Mouse (Mus musculus) intestine, embryonic 16.5 days (tissue): Measurements from ENCODE around the gene Cplx3. TPM values are rescaled to one million over a fixed set of nuclear protein-coding genes. Genes with fewer than 3 reads are reported as not detected.

Source experiments
- ATAC-seq: fragments of 200-750 bp; cut with Nextera tagmentation; 2 replicates; pipeline ENCODE4 v1.8.0; 2017; ENCODE audit warnings: moderate TSS enrichment, moderate library complexity
- H3K27ac ChIP-seq: fragments of 300-500 bp; sonication (generic); 2 replicates; pipeline ENCODE4 v1.5.1; 2014; ENCODE audit warnings: mild to moderate bottlenecking, low read length
- H3K27me3 ChIP-seq: fragments of 300-500 bp; sonication (generic); replicated peaks from 2 replicates; pipeline ENCODE4 v1.6.1; 2014; ENCODE audit warnings: low read length, control low read depth, mixed read lengths; ENCODE audit not compliant: control insufficient read depth, insufficient read depth
- H3K36me3 ChIP-seq: fragments of 300-500 bp; sonication (generic); 2 replicates; pipeline ENCODE4 v1.6.1; 2014; ENCODE audit warnings: low read length, control low read depth; ENCODE audit not compliant: control insufficient read depth, insufficient read depth
- H3K4me1 ChIP-seq: fragments of 300-500 bp; sonication (generic); 2 replicates; pipeline ENCODE4 v1.6.1; 2014; ENCODE audit warnings: low read length, control low read depth, mixed read lengths; ENCODE audit not compliant: control insufficient read depth, insufficient read depth
- H3K4me2 ChIP-seq: fragments of 300-500 bp; sonication (generic); 2 replicates; pipeline ENCODE4 v1.6.1; 2014; ENCODE audit warnings: low read depth, low read length, control low read depth
- H3K4me3 ChIP-seq: fragments of 300-500 bp; sonication (generic); 2 replicates; pipeline ENCODE4 v1.5.1; 2014; ENCODE audit warnings: mild to moderate bottlenecking, low read length
- H3K9ac ChIP-seq: fragments of 300-500 bp; sonication (generic); 2 replicates; pipeline ENCODE4 v1.6.1; 2014; ENCODE audit warnings: low read depth, low read length
- H3K9me3 ChIP-seq: fragments of 300-500 bp; sonication (generic); 2 replicates; pipeline ENCODE4 v1.6.1; 2016; ENCODE audit warnings: low read length, control low read depth; ENCODE audit not compliant: control insufficient read depth
- WGBS: fragments of 180-500 bp; shearing (Covaris S2); extraction: QIAGEN DNeasy Blood & Tissue Kit; methylation state at CpG from one replicate; pipeline ENCODE4 v1.1.7; 2014; 5-methylcytosine and 5-hydroxymethylcytosine counted together
- polyA plus RNA-seq: library from polyadenylated mRNA; unstranded; fragments of >200 nt; fragmentation: Nextera tagmentation; extraction: Ambion mirVana; gene quantifications from 2 replicates; pipeline ENCODE4 v1.2.1, GENCODE M21; 2015

Gene Cplx3
- polyA plus RNA-seq, 1 experiment from 2014 or later: not detected

DNA sequence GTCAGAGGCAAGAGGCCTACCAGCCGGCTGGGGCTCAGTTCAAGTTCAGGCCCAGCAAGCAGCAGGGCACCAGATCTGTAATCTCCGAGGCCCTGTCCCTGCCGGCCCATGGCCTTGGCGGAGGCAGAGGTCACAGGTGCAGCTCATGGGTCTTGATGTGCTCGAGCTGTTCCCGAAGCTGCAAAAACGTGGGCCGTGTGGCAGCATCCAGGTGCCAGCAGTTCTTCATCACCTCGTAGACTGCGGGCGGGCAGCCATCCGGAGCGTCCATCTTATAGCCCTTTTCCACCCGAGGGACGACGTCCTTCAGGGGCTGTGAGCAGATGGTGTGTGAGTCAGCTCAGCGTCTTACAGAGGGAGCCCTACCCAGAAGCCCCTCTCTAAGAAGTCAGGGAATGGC is 21.1 kb upstream of the Cplx3 start:
- no peaks in the 10 kb centered on the region for H3K9me3 ChIP-seq
- H3K27me3 ChIP-seq: no peaks in the 10 kb centered on the region
- no peak overlapping the region for H3K4me2 ChIP-seq
- H3K4me1 ChIP-seq: peaks cover 14% of the 10 kb centered on the region; the same call in 1 of the 2 replicates
- no peak overlapping the region for H3K9ac ChIP-seq
- H3K36me3 ChIP-seq: peaks cover 23% of the 10 kb centered on the region
- 92% methylated on average over 17 of the region's 17 CpGs for WGBS
- no peak overlapping the region for H3K4me3 ChIP-seq
- no peak for ATAC-seq
- H3K27ac ChIP-seq: no peak overlapping the region

DNA sequence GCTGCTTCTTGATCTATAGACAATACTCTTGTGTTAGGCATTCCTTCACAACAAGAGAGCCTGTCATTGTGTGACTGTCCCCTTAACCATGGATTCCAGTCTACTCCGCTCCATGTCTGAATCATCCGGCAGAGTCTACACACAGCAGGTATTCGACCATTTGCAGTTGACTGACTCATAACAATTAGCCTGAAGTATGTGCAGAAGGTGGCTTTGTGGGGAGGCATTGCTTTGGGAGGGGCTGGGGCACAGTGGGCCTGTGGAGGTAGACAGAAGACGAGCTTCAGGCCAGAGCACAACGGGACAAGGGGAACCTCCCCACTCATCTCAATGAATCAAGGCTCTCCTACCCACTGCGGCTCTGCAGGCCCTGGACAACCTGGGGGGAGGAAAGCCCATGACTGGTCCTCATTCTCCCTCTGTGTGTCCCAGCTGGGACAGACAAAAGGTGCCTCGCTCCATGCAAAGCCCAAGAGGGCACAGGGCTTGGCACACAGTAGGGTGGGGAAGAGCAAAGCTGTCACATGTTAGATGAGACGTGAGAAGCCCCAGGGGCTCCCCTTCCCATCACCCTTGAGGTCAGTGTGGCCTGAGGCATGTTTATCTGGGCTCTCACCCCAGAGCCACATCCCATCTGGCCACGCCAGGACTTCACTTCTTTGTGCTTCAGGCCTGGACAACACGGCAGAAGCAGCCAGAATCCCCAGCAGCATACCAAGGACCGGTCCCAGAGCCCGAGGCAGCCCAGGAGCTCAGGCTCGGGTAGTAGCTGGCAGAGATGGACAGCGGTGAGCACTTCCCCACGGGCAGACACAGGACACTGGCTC is 19.8 kb upstream of the Cplx3 start:
- Histone ChIP-seq H3K4me1 (peaks cover 3% of the 10 kb centered on the region; the same call in 1 of the 2 replicates), H3K27ac (no peak overlapping the region), H3K27me3 (no peaks in the 10 kb centered on the region), H3K9ac (no peak overlapping the region), H3K9me3 (no peaks in the 10 kb centered on the region), H3K4me2 (no peak overlapping the region), H3K36me3 (peaks cover 23% of the 10 kb centered on the region), H3K4me3 (no peak overlapping the region)
- ATAC-seq: no peak
- WGBS: 85% methylated on average over 15 of the region's 15 CpGs

DNA sequence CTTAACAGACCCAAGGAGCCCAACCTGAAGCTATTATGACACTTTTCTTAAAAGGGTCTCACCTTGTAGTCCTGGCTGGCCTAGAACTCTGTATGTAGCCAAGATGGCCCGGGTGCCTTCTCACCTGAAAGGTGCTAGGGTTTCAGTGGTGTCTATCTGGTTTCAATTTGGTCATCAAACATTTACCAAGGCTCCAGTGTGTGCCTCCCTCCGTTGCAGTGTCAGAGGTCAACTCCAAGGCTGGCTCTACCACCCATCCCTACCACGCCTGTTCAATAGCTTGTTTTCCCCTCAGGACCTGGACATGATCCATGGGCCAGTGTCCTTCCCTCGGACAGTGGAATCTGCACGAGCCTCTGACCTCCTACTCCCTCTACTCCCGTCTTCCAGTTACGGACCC is 18.2 kb upstream of the Cplx3 start:
- H3K27ac ChIP-seq: no peak overlapping the region
- peaks cover 17% of the 10 kb centered on the region for H3K36me3 ChIP-seq
- H3K4me2 ChIP-seq: no peak overlapping the region
- H3K9ac ChIP-seq: no peak overlapping the region
- WGBS: 76% methylated on average over 7 of the region's 7 CpGs
- no peaks in the 10 kb centered on the region for H3K4me1 ChIP-seq
- no peaks in the 10 kb centered on the region for H3K27me3 ChIP-seq
- no peaks in the 10 kb centered on the region for H3K9me3 ChIP-seq
- H3K4me3 ChIP-seq: no peak overlapping the region
- ATAC-seq: no peak

DNA sequence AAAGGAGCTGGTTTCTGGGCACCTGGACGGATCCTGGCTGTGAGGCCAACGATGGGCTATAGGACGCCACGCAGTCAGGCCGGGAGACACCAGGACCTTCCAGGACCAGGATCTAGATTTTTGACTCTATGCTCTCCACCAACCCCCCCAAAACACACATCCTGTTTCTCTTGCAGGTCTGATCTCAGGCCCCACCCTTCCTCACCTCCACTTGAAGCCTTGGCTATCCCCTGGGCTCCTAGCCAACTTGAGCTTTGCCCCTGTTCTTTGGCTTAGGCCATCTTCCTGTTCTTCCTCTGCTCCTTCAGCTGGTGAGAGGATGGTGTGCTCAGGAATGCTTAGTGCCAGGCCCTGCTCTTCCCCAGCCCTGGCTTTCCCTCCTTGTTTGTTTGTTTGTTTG is 14.6 kb upstream of the Cplx3 start, which contains the start of gene Lman1l:
Gene Lman1l, minus strand, starts transcription at position 101 of the 400 bp plus-strand sequence.
- no peak within 1 kb of the TSS for H3K4me2 ChIP-seq
- H3K9me3 ChIP-seq: no peaks in the 10 kb centered on the region
- no peaks in the 10 kb centered on the region for H3K4me1 ChIP-seq
- H3K27ac ChIP-seq: no peak within 1 kb of the TSS
- no peak for ATAC-seq
- WGBS: 81% methylated on average over 5 of the region's 5 CpGs
- no peak within 1 kb of the TSS for H3K4me3 ChIP-seq
- no peak within 1 kb of the TSS for H3K9ac ChIP-seq
- H3K27me3 ChIP-seq: no peaks in the 10 kb centered on the region
- H3K36me3 ChIP-seq: no peaks in the 10 kb centered on the region

DNA sequence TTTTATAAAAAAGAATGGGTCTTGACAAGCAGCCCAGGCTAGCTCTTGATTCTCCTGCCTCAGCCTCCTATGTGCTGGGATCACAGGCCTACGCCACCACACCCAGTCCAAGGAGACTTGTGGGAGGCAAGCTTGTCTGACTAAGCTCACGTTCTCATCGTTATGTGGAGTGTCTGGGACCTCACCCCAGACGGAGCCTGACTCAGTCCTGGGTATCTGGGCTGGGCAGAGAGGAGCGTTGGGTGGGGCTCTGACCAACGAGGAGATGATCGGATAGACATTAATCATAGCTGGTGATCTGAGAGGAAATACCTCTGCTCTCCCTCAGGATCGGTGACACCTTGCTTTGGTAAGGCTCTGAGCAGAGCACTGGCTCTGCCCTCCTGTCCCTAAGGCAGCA is 12.8 kb upstream of the Cplx3 start:
- Histone ChIP-seq H3K27me3 (no peaks in the 10 kb centered on the region), H3K4me3 (no peak overlapping the region), H3K4me1 (no peaks in the 10 kb centered on the region), H3K9me3 (no peaks in the 10 kb centered on the region), H3K9ac (no peak overlapping the region), H3K27ac (no peak overlapping the region), H3K4me2 (no peak overlapping the region), H3K36me3 (no peaks in the 10 kb centered on the region)
- ATAC-seq: no peak; the same call in 1 of the 2 replicates
- WGBS: 55% methylated on average over 8 of the region's 8 CpGs

DNA sequence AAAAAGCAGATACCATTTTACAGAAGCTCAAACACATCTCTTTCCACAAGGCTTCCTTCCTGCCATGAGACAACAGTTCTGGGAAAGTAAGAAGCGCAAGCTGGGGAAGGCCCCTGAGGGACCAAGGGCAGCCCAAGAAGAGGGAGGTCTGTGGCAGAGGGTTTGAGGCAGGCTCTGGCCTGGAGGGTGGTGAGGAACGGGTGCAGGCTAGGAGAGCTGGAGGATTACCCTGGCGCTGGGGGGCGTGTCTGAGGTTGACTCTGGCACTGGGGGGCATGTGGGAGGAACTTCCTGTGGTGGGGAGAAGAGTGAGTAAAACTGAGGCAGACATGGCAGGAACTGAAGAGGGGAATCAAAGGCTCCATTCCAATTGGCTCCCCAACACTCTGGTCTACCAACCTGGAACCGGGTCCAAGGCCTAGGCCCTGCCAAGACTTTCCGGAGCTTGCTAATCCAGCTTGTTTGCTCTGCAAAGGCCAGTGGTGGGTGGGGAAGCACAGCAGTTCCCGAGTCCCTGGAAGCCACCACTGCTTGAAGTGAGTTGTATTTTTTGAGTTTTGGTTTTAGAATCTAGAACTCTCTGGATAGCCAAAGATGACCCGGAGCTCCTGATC is 11.6 kb upstream of the Cplx3 start:
- no peaks in the 10 kb centered on the region for H3K4me1 ChIP-seq
- H3K36me3 ChIP-seq: no peaks in the 10 kb centered on the region
- H3K4me3 ChIP-seq: no peak overlapping the region
- no peak for ATAC-seq
- H3K27me3 ChIP-seq: no peaks in the 10 kb centered on the region
- no peaks in the 10 kb centered on the region for H3K9me3 ChIP-seq
- no peak overlapping the region for H3K27ac ChIP-seq
- no peak overlapping the region for H3K4me2 ChIP-seq
- WGBS: 65% methylated on average over 8 of the region's 8 CpGs
- no peak overlapping the region for H3K9ac ChIP-seq

DNA sequence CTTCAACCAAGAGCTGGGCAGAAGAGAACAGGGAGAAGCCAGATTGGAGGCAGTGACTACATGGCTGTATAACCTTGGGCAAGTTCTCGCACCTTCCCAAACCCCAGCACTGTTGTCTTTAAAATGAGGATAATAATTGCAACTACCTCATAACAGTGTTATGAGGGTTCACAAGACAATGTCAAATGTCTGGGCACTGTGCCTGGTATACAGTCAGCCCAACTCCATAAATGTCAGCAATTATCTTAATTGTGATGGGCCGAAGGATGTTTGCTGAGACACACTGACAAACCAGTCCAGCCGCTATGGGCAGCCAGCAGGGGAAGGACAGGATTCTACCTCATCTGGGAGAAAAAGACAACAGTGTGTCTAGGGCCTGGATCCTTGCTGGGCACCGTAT is 8.7 kb upstream of the Cplx3 start:
- no peak overlapping the region for H3K27ac ChIP-seq
- no peak for ATAC-seq
- no peaks in the 10 kb centered on the region for H3K9me3 ChIP-seq
- H3K36me3 ChIP-seq: no peaks in the 10 kb centered on the region
- no peak overlapping the region for H3K4me2 ChIP-seq
- H3K4me1 ChIP-seq: no peaks in the 10 kb centered on the region
- H3K4me3 ChIP-seq: no peak overlapping the region
- H3K27me3 ChIP-seq: no peaks in the 10 kb centered on the region
- 69% methylated on average over 4 of the region's 4 CpGs for WGBS
- no peak overlapping the region for H3K9ac ChIP-seq

DNA sequence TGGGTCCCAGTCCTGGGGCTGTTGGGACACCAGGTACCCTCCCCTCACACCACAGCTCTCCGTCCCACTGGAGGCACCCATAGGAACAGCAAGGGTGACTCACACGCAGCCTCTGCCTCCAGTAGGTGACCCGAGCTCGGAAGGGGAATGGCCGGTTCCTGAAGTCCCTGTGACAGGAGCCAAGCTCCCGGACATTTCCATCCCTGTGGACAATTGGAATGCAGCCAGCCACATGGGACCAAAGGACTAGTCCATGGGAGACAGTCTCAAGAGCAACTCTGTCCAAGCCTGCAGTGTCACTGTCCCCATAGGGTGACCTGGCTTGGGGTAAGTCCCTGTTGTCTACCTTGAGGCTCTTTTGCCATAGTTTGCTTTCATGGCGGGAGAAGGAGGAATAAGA is 7.9 kb upstream of the Cplx3 start:
- Histone ChIP-seq H3K9ac (no peak overlapping the region), H3K9me3 (no peaks in the 10 kb centered on the region), H3K27me3 (no peaks in the 10 kb centered on the region), H3K27ac (no peak overlapping the region), H3K4me2 (no peak overlapping the region), H3K4me1 (no peaks in the 10 kb centered on the region), H3K4me3 (no peak overlapping the region), H3K36me3 (no peaks in the 10 kb centered on the region)
- WGBS: 79% methylated on average over 7 of the region's 7 CpGs
- no peak for ATAC-seq

DNA sequence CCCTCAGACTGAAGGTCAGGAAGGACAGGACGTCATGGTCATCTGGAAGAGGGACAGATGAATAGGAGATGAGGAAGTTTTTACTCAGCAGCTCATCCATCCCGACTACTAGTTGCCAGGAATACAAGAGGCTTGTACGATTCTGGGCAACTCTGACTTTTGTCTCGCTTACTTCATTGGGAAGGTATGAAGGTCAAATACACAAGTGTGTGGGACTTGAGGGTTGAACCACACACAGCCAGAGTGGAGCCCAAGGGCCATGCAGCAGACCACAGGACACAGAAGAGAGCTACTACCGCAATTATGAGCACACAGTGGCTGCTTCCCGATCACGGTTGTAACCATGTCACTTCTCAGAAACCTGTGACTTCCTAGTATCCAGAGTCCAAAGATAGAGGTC is 6.5 kb upstream of the Cplx3 start:
- no peaks in the 10 kb centered on the region for H3K9me3 ChIP-seq
- no peaks in the 10 kb centered on the region for H3K36me3 ChIP-seq
- 80% methylated on average over 7 of the region's 7 CpGs for WGBS
- no peak for ATAC-seq
- H3K9ac ChIP-seq: no peak overlapping the region
- H3K4me2 ChIP-seq: no peak overlapping the region
- peaks cover 3% of the 10 kb centered on the region; the same call in 1 of the 2 replicates for H3K27me3 ChIP-seq
- no peaks in the 10 kb centered on the region for H3K4me1 ChIP-seq
- no peak overlapping the region for H3K4me3 ChIP-seq
- H3K27ac ChIP-seq: no peak overlapping the region
